Mouse (Mus musculus) kidney, embryonic 15.5 days (tissue): ENCODE data around the gene Creb1. TPM values are rescaled to one million over a fixed set of nuclear protein-coding genes. Genes with fewer than 3 reads are reported as not detected.

Experiments
- ATAC-seq: fragments of 200-750 bp; cut with Nextera tagmentation; replicated peaks from 2 replicates; pipeline ENCODE4 v1.8.0; 2017; ENCODE audit warnings: moderate TSS enrichment; ENCODE audit not compliant: low FRiP score
- H3K27ac ChIP-seq: fragments of 300-500 bp; sonication (generic); 2 replicates; pipeline ENCODE4 v1.5.1; 2015; ENCODE audit warnings: mild to moderate bottlenecking, inconsistent platforms
- H3K27me3 ChIP-seq: fragments of 300-500 bp; sonication (generic); 2 replicates; pipeline ENCODE4 v1.6.1; 2015; ENCODE audit warnings: inconsistent platforms
- H3K36me3 ChIP-seq: fragments of 300-500 bp; sonication (generic); 2 replicates; pipeline ENCODE4 v1.6.1; 2015; ENCODE audit warnings: inconsistent platforms
- H3K4me1 ChIP-seq: fragments of 300-500 bp; sonication (generic); 2 replicates; pipeline ENCODE4 v1.6.1; 2015; ENCODE audit warnings: inconsistent platforms
- H3K4me2 ChIP-seq: fragments of 300-500 bp; sonication (generic); 2 replicates; pipeline ENCODE4 v1.6.1; 2015; ENCODE audit warnings: moderate library complexity, mild to moderate bottlenecking, inconsistent platforms
- H3K4me3 ChIP-seq: fragments of 300-500 bp; sonication (generic); replicated peaks from 2 replicates; pipeline ENCODE4 v1.5.1; 2015; ENCODE audit warnings: mild to moderate bottlenecking, inconsistent platforms
- H3K9ac ChIP-seq: fragments of 300-500 bp; sonication (generic); 2 replicates; pipeline ENCODE4 v1.6.1; 2015; ENCODE audit warnings: mild to moderate bottlenecking, inconsistent platforms
- H3K9me3 ChIP-seq: fragments of 300-500 bp; sonication (generic); replicated peaks from 2 replicates; pipeline ENCODE4 v1.6.1; 2016; ENCODE audit warnings: inconsistent platforms
- whole genome bisulfite sequencing: fragments of 180-500 bp; shearing (Covaris S2); methylation state at CpG from one replicate; pipeline ENCODE4 v1.1.7; 2015; ENCODE audit warnings: mixed read lengths; 5-methylcytosine and 5-hydroxymethylcytosine counted together
- polyA plus RNA-seq: library from polyadenylated mRNA; unstranded; fragments of >200 nt; fragmentation: Nextera tagmentation; extraction: Ambion mirVana; gene quantifications from 2 replicates; pipeline ENCODE4 v1.2.1, GENCODE M21; 2015

Creb1 gene
- polyA plus RNA-seq, 1 experiment from 2014 or later: 33.3 TPM

- H3K4me1 ChIP-seq: no peaks in the 10 kb centered on the region
- H3K9me3 ChIP-seq: no peaks in the 10 kb centered on the region
- no peak overlapping the region for H3K4me3 ChIP-seq
- H3K4me2 ChIP-seq: no peak overlapping the region
- H3K27me3 ChIP-seq: no peaks in the 10 kb centered on the region
- ATAC-seq: no peak
- no peak overlapping the region for H3K9ac ChIP-seq
- no peaks in the 10 kb centered on the region for H3K36me3 ChIP-seq
- WGBS: 81% methylated on average over 6 of the region's 6 CpGs
- no peak overlapping the region for H3K27ac ChIP-seq
These were observed 9.8 kb upstream of the Creb1 start for GRCm38 (mm10) chr1:64522637-64523036.

- Histone ChIP-seq H3K27ac (no peak overlapping the region), H3K27me3 (no peaks in the 10 kb centered on the region), H3K9ac (no peak overlapping the region), H3K9me3 (no peaks in the 10 kb centered on the region), H3K36me3 (no peaks in the 10 kb centered on the region), H3K4me2 (no peak overlapping the region), H3K4me3 (no peak overlapping the region), H3K4me1 (no peaks in the 10 kb centered on the region)
- ATAC-seq: no peak
- WGBS: 53% methylated on average over 1 of the region's 1 CpGs
These were observed 9.3 kb upstream of the Creb1 start for GRCm38 (mm10) chr1:64523117-64523516.

- ATAC-seq: no peak
- Histone ChIP-seq H3K4me3 (no peak overlapping the region), H3K4me1 (no peaks in the 10 kb centered on the region), H3K27ac (no peak overlapping the region), H3K27me3 (no peaks in the 10 kb centered on the region), H3K4me2 (no peak overlapping the region), H3K36me3 (peaks cover 4% of the 10 kb centered on the region; the same call in 1 of the 2 replicates), H3K9me3 (0 out of 2 replicates have a peak, but pooled peaks cover 2% of the 10 kb centered on the region), H3K9ac (no peak overlapping the region)
- WGBS: 87% methylated on average over 2 of the region's 2 CpGs
These were observed 7.8 kb upstream of the Creb1 start for GRCm38 (mm10) chr1:64524661-64525060.

GRCm38 (mm10) chr1:64527626-64528025 lies 4.8 kb upstream of the Creb1 start:
- H3K9me3 ChIP-seq: 0 out of 2 replicates have a peak, but pooled peaks cover 2% of the 10 kb centered on the region
- no peak overlapping the region for H3K4me2 ChIP-seq
- H3K4me3 ChIP-seq: no peak overlapping the region
- H3K27ac ChIP-seq: no peak overlapping the region
- peaks cover 4% of the 10 kb centered on the region; the same call in 1 of the 2 replicates for H3K36me3 ChIP-seq
- no peak for ATAC-seq
- H3K27me3 ChIP-seq: no peaks in the 10 kb centered on the region
- no peak overlapping the region for H3K9ac ChIP-seq
- H3K4me1 ChIP-seq: peaks cover 13% of the 10 kb centered on the region

- WGBS: 90% methylated on average over 5 of the region's 5 CpGs
- ATAC-seq: no peak
- no peaks in the 10 kb centered on the region for H3K27me3 ChIP-seq
- H3K9ac ChIP-seq: no peak overlapping the region
- H3K9me3 ChIP-seq: 0 out of 2 replicates have a peak, but pooled peaks cover 2% of the 10 kb centered on the region
- no peak overlapping the region for H3K4me2 ChIP-seq
- no peak overlapping the region for H3K4me3 ChIP-seq
- H3K27ac ChIP-seq: no peak overlapping the region
- H3K4me1 ChIP-seq: peaks cover 20% of the 10 kb centered on the region
- H3K36me3 ChIP-seq: peaks cover 4% of the 10 kb centered on the region; the same call in 1 of the 2 replicates
These were observed 2.6 kb upstream of the Creb1 start for GRCm38 (mm10) chr1:64529781-64530315.

GRCm38 (mm10) chr1:64531548-64531947 lies 897 bp upstream of the Creb1 start:
- no peak for ATAC-seq
- Histone ChIP-seq H3K4me3 (peak overlapping the region; percentile 84), H3K36me3 (peaks cover 4% of the 10 kb centered on the region; the same call in 1 of the 2 replicates), H3K27ac (peak overlapping the region; percentile 100; the same call in 1 of the 2 replicates), H3K27me3 (no peaks in the 10 kb centered on the region), H3K4me2 (peak overlapping the region; percentile 89), H3K9ac (peak overlapping the region; percentile 97), H3K9me3 (0 out of 2 replicates have a peak, but pooled peaks cover 2% of the 10 kb centered on the region), H3K4me1 (peaks cover 27% of the 10 kb centered on the region)
- 11% methylated on average over 7 of the region's 7 CpGs for WGBS

- peaks cover 4% of the 10 kb centered on the region; the same call in 1 of the 2 replicates for H3K36me3 ChIP-seq
- peak overlapping the region; percentile 89 for H3K4me2 ChIP-seq
- peak overlapping the region; percentile 100 for H3K27ac ChIP-seq
- peak overlapping the region; percentile 97 for H3K9ac ChIP-seq
- peak; percentile 76 for ATAC-seq
- 0 out of 2 replicates have a peak, but pooled peaks cover 2% of the 10 kb centered on the region for H3K9me3 ChIP-seq
- under 1% methylated on average over 34 of the region's 34 CpGs for whole genome bisulfite sequencing
- H3K4me1 ChIP-seq: peaks cover 27% of the 10 kb centered on the region
- H3K27me3 ChIP-seq: no peaks in the 10 kb centered on the region
- peak overlapping the region; percentile 84 for H3K4me3 ChIP-seq
These were observed 350 bp upstream of the Creb1 start for GRCm38 (mm10) chr1:64532067-64532523.

- H3K27ac ChIP-seq: peak overlapping the region; percentile 100
These were observed 1.3 kb downstream of the Creb1 start for GRCm38 (mm10) chr1:64533471-64534443.

GRCm38 (mm10) chr1:64538837-64539367 lies 6.5 kb downstream of the Creb1 start:
- H3K27ac ChIP-seq: no peak overlapping the region
- 97% methylated on average over 3 of the region's 3 CpGs for WGBS
- peaks cover 18% of the 10 kb centered on the region for H3K4me1 ChIP-seq
- H3K9ac ChIP-seq: no peak overlapping the region
- H3K4me3 ChIP-seq: no peak overlapping the region
- no peak for ATAC-seq
- no peaks in the 10 kb centered on the region for H3K9me3 ChIP-seq
- H3K4me2 ChIP-seq: no peak overlapping the region
- peaks cover 1% of the 10 kb centered on the region for H3K36me3 ChIP-seq
- no peaks in the 10 kb centered on the region for H3K27me3 ChIP-seq

More at GRCm38 (mm10) chr1:64533471-64534443, 1.3 kb downstream of the Creb1 start:
- H3K4me3 ChIP-seq: peak overlapping the region; percentile 84
- ATAC-seq: no peak
- no peaks in the 10 kb centered on the region for H3K27me3 ChIP-seq
- H3K36me3 ChIP-seq: no peaks in the 10 kb centered on the region
- H3K9ac ChIP-seq: peak overlapping the region; percentile 97
- H3K4me2 ChIP-seq: peak overlapping the region; percentile 57
- no peaks in the 10 kb centered on the region for H3K9me3 ChIP-seq
- peaks cover 27% of the 10 kb centered on the region for H3K4me1 ChIP-seq
- WGBS: under 1% methylated on average over 34 of the region's 35 CpGs

GRCm38 (mm10) chr1:64543750-64544149 lies 11.3 kb downstream of the Creb1 start:
- no peak overlapping the region for H3K4me2 ChIP-seq
- H3K4me3 ChIP-seq: no peak overlapping the region
- ATAC-seq: no peak
- peaks cover 4% of the 10 kb centered on the region for H3K36me3 ChIP-seq
- no peaks in the 10 kb centered on the region for H3K9me3 ChIP-seq
- WGBS: 85% methylated on average over 5 of the region's 5 CpGs
- no peak overlapping the region for H3K9ac ChIP-seq
- H3K4me1 ChIP-seq: 0 out of 2 replicates have a peak, but pooled peaks cover 4% of the 10 kb centered on the region
- no peaks in the 10 kb centered on the region for H3K27me3 ChIP-seq
- H3K27ac ChIP-seq: no peak overlapping the region

GRCm38 (mm10) chr1:64546070-64546469 lies 13.6 kb downstream of the Creb1 start:
- Histone ChIP-seq H3K4me2 (no peak overlapping the region), H3K4me1 (0 out of 2 replicates have a peak, but pooled peaks cover 4% of the 10 kb centered on the region), H3K27ac (no peak overlapping the region), H3K9me3 (no peaks in the 10 kb centered on the region), H3K4me3 (no peak overlapping the region), H3K36me3 (peaks cover 4% of the 10 kb centered on the region), H3K9ac (no peak overlapping the region), H3K27me3 (no peaks in the 10 kb centered on the region)
- ATAC-seq: no peak
- WGBS: 88% methylated on average over 3 of the region's 3 CpGs

- Histone ChIP-seq H3K27ac (no peak overlapping the region), H3K36me3 (peaks cover 17% of the 10 kb centered on the region), H3K4me2 (no peak overlapping the region), H3K9ac (no peak overlapping the region), H3K4me3 (no peak overlapping the region), H3K27me3 (no peaks in the 10 kb centered on the region), H3K9me3 (no peaks in the 10 kb centered on the region), H3K4me1 (no peaks in the 10 kb centered on the region)
- WGBS: 81% methylated on average over 2 of the region's 2 CpGs
- ATAC-seq: no peak
These were observed 16.9 kb downstream of the Creb1 start for GRCm38 (mm10) chr1:64549380-64549779.
